33 mouse cellular contexts compared by ENCODE assay signal in genomic region chr10:97720625-97721024, GRCm38 (mm10). TPM values are rescaled to one million over a fixed set of nuclear protein-coding genes. Genes with fewer than 3 reads are reported as not detected.
DNase-seq lines count a peak whose midpoint lies in the region; ATAC-seq and TF ChIP-seq lines count a peak whose summit lies in the region.
"Had no signal": no experiment of that assay in that cellular context is flagged by ENCODE, and none has a peak within 500 bp of the region (broad histone marks: within the 10 kb centered on the region; RNA-seq: fewer than 3 reads in every experiment).

No protein-coding gene starts in this region.

- no peaks in the 10 kb centered on the region for H3K36me3 ChIP-seq in kidney, adult 2 months (ENCODE audit: control insufficient read depth, insufficient read depth, low read length)
- no peaks in the 10 kb centered on the region for H3K36me3 ChIP-seq in kidney, embryonic 15.5 days
- H3K36me3 ChIP-seq in lung, embryonic 14.5 days (ENCODE audit: insufficient read depth): no peaks in the 10 kb centered on the region
- H3K36me3 ChIP-seq in stomach, embryonic 16.5 days (ENCODE audit: control insufficient read depth, insufficient read depth, low read length): no peaks in the 10 kb centered on the region
- H3K36me3 ChIP-seq in stomach, postnatal 0 days (ENCODE audit: control insufficient read depth, insufficient read depth, low read length): no peaks in the 10 kb centered on the region
- H3K36me3 ChIP-seq: embryonic facial prominence, embryonic 13.5 days; forebrain, embryonic 10.5 days; forebrain, embryonic 15.5 days; G1E; heart, embryonic 12.5 days; hindbrain, embryonic 13.5 days; midbrain, embryonic 12.5 days; neural tube, embryonic 13.5 days had no signal

- 65% methylated on average over 1 of the region's 1 CpGs for WGBS in kidney, adult 2 months
- WGBS in kidney, embryonic 15.5 days: 60% methylated on average over 1 of the region's 1 CpGs
- WGBS in lung, embryonic 14.5 days: 50% methylated on average over 1 of the region's 1 CpGs
- 72% methylated on average over 1 of the region's 1 CpGs for WGBS in stomach, embryonic 16.5 days
- 75% methylated on average over 1 of the region's 1 CpGs for WGBS in stomach, postnatal 0 days

- TF ChIP-seq CTCF in kidney, adult 2 months (conservative IDR thresholded peaks at IDR 0.05; ENCODE audit: insufficient read depth, insufficient read length, low read depth, low read length): no peak
- TF ChIP-seq CTCF in lung, embryonic 14.5 days (IDR thresholded peaks at IDR 0.05; ENCODE audit: low read depth): no peak
- TF ChIP-seq CTCF in stomach, postnatal 0 days (IDR thresholded peaks at IDR 0.05; ENCODE audit: low read depth): no peak

- TF ChIP-seq EP300 in stomach, postnatal 0 days (optimal IDR thresholded peaks at IDR 0.05): no peak

- peak; percentile 39 for DNase-seq in kidney, adult 2 months
- peak; percentile 89 for DNase-seq in lung, embryonic 14.5 days
- DNase-seq in lung, postnatal 36 days: no peak
- DNase-seq in stomach, postnatal 0 days (ENCODE audit: low spot score): no peak
- DNase-seq in T-cell, adult 2 months (ENCODE audit: low spot score): no peak
- DNase-seq: adrenal gland, postnatal 36 days; cerebellum, adult 18-20 months; cerebellum, postnatal 10 days; gastrocnemius, adult 2 months; heart, adult 2 months; heart, postnatal 4 days; liver; lung, postnatal 14 days; right cerebral cortex, postnatal 4 days; thymus, postnatal 4 days had no signal

- no peak overlapping the region for H3K4me2 ChIP-seq in kidney, embryonic 15.5 days
- no peak overlapping the region for H3K4me2 ChIP-seq in lung, embryonic 14.5 days
- no peak overlapping the region for H3K4me2 ChIP-seq in stomach, embryonic 16.5 days (ENCODE audit: low read depth, low read length)
- no peak overlapping the region for H3K4me2 ChIP-seq in stomach, postnatal 0 days (replicated peaks; ENCODE audit: low read depth)
- H3K4me2 ChIP-seq: embryonic facial prominence, embryonic 13.5 days; forebrain, embryonic 15.5 days; heart, embryonic 12.5 days; hindbrain, embryonic 13.5 days; midbrain, embryonic 12.5 days; neural tube, embryonic 13.5 days had no signal

- no peaks in the 10 kb centered on the region for H3K9me3 ChIP-seq in kidney, embryonic 15.5 days (replicated peaks)
- H3K9me3 ChIP-seq in lung, embryonic 14.5 days (ENCODE audit: low read depth, low read length): no peaks in the 10 kb centered on the region
- no peaks in the 10 kb centered on the region for H3K9me3 ChIP-seq in stomach, embryonic 16.5 days (replicated peaks; ENCODE audit: control insufficient read depth, low read length)
- no peaks in the 10 kb centered on the region for H3K9me3 ChIP-seq in stomach, postnatal 0 days (ENCODE audit: control insufficient read depth, low read length)
- H3K9me3 ChIP-seq: embryonic facial prominence, embryonic 13.5 days; forebrain, embryonic 10.5 days; forebrain, embryonic 15.5 days; heart, embryonic 12.5 days; hindbrain, embryonic 13.5 days; midbrain, embryonic 12.5 days; neural tube, embryonic 13.5 days had no signal

- no peaks in the 10 kb centered on the region for H3K27me3 ChIP-seq in kidney, adult 2 months (replicated peaks; ENCODE audit: control insufficient read depth, insufficient read depth, low read length)
- H3K27me3 ChIP-seq in kidney, embryonic 15.5 days: no peaks in the 10 kb centered on the region
- H3K27me3 ChIP-seq in lung, embryonic 14.5 days (ENCODE audit: insufficient read depth, low read length): no peaks in the 10 kb centered on the region
- H3K27me3 ChIP-seq in stomach, embryonic 16.5 days (ENCODE audit: control insufficient read depth, insufficient read depth, low read length): no peaks in the 10 kb centered on the region
- H3K27me3 ChIP-seq in stomach, postnatal 0 days (ENCODE audit: control insufficient read depth, insufficient read depth, low read length): no peaks in the 10 kb centered on the region
- H3K27me3 ChIP-seq: embryonic facial prominence, embryonic 13.5 days; forebrain, embryonic 15.5 days; heart, embryonic 12.5 days; hindbrain, embryonic 13.5 days; midbrain, embryonic 12.5 days; neural tube, embryonic 13.5 days had no signal

- no peak for TF ChIP-seq POLR2A in kidney, adult 2 months (IDR thresholded peaks at IDR 0.05; ENCODE audit: low read depth, low read length)

- no peak overlapping the region for H3K9ac ChIP-seq in kidney, embryonic 15.5 days
- no peak overlapping the region for H3K9ac ChIP-seq in lung, embryonic 14.5 days
- H3K9ac ChIP-seq in stomach, embryonic 16.5 days (ENCODE audit: low read length): no peak overlapping the region
- no peak overlapping the region for H3K9ac ChIP-seq in stomach, postnatal 0 days (ENCODE audit: low read length)
- H3K9ac ChIP-seq: embryonic facial prominence, embryonic 13.5 days; forebrain, embryonic 15.5 days; heart, embryonic 12.5 days; hindbrain, embryonic 13.5 days; liver, embryonic 14.5 days; midbrain, embryonic 12.5 days; neural tube, embryonic 13.5 days had no signal

- H3K4me3 ChIP-seq in kidney, adult 2 months (ENCODE audit: insufficient read depth, low read depth, low read length): no peak overlapping the region
- H3K4me3 ChIP-seq in kidney, embryonic 15.5 days (replicated peaks): no peak overlapping the region
- H3K4me3 ChIP-seq in lung, embryonic 14.5 days (ENCODE audit: low read depth, low read length): no peak overlapping the region
- no peak overlapping the region for H3K4me3 ChIP-seq in stomach, embryonic 16.5 days (replicated peaks; ENCODE audit: low read length)
- no peak overlapping the region for H3K4me3 ChIP-seq in stomach, postnatal 0 days (ENCODE audit: low read depth, low read length)
- H3K4me3 ChIP-seq: embryonic facial prominence, embryonic 13.5 days; forebrain, embryonic 10.5 days; forebrain, embryonic 15.5 days; gastrocnemius, adult 2 months; heart, adult 2 months; heart, embryonic 12.5 days; hindbrain, embryonic 13.5 days; midbrain, embryonic 12.5 days; neural tube, embryonic 13.5 days had no signal

- no peak; the same call in 1 of the 2 replicates for ATAC-seq in kidney, embryonic 15.5 days (replicated peaks; ENCODE audit: low FRiP score)
- peak; percentile 83; the same call in 1 of the 2 replicates for ATAC-seq in lung, embryonic 14.5 days (ENCODE audit: insufficient read depth)
- peak; percentile 44; the same call in 1 of the 2 replicates for ATAC-seq in stomach, embryonic 16.5 days (ENCODE audit: insufficient read depth, low FRiP score)
- no peak for ATAC-seq in stomach, postnatal 0 days (ENCODE audit: low FRiP score, low TSS enrichment)
- ATAC-seq: forebrain, embryonic 15.5 days; intestine, postnatal 0 days had no signal

- H3K27ac ChIP-seq in kidney, adult 2 months (ENCODE audit: insufficient read depth, low read depth, low read length): no peak overlapping the region
- no peak overlapping the region for H3K27ac ChIP-seq in kidney, embryonic 15.5 days
- no peak overlapping the region for H3K27ac ChIP-seq in lung, embryonic 14.5 days (ENCODE audit: low read depth)
- H3K27ac ChIP-seq in stomach, embryonic 16.5 days (ENCODE audit: low read length): no peak overlapping the region
- no peak overlapping the region for H3K27ac ChIP-seq in stomach, postnatal 0 days (replicated peaks)
- H3K27ac ChIP-seq: embryonic facial prominence, embryonic 13.5 days; forebrain, embryonic 10.5 days; forebrain, embryonic 15.5 days; gastrocnemius, adult 2 months; heart, adult 2 months; hindbrain, embryonic 13.5 days; liver, embryonic 14.5 days; midbrain, embryonic 12.5 days; neural tube, embryonic 13.5 days had no signal

- H3K4me1 ChIP-seq in kidney, adult 2 months (ENCODE audit: control insufficient read depth, insufficient read depth, low read length): no peaks in the 10 kb centered on the region
- no peaks in the 10 kb centered on the region for H3K4me1 ChIP-seq in kidney, embryonic 15.5 days
- no peaks in the 10 kb centered on the region for H3K4me1 ChIP-seq in lung, embryonic 14.5 days (ENCODE audit: insufficient read depth)
- no peaks in the 10 kb centered on the region for H3K4me1 ChIP-seq in stomach, embryonic 16.5 days (ENCODE audit: control insufficient read depth, insufficient read depth, low read length)
- H3K4me1 ChIP-seq in stomach, postnatal 0 days (replicated peaks; ENCODE audit: control insufficient read depth, insufficient read depth): no peaks in the 10 kb centered on the region
- H3K4me1 ChIP-seq: embryonic facial prominence, embryonic 13.5 days; forebrain, embryonic 10.5 days; hindbrain, embryonic 13.5 days; midbrain, embryonic 12.5 days; neural tube, embryonic 13.5 days had no signal

RNA-seq across cellular contexts. Expression of gene C030005K15Rik, which starts 5.9 kb away (rescaled TPM):
- polyA plus RNA-seq in kidney, adult 2 months (2012; rRNA removed): not detected in 2 replicates
- not detected in 2 replicates for polyA plus RNA-seq in kidney, embryonic 15.5 days (2015; fragmentation: Nextera tagmentation; extraction: Ambion mirVana)
- not detected in 2 replicates for polyA plus RNA-seq in lung, embryonic 14.5 days (2014; fragmentation: Nextera tagmentation; extraction: Ambion mirVana)
- not detected in 2 replicates for polyA plus RNA-seq in stomach, embryonic 16.5 days (2015; fragmentation: Nextera tagmentation; extraction: Ambion mirVana)
- not detected in 2 replicates for polyA plus RNA-seq in stomach, postnatal 0 days (2015; fragmentation: Nextera tagmentation; extraction: Ambion mirVana)
- polyA plus RNA-seq: brain, embryonic 14.5 days; embryonic facial prominence, embryonic 13.5 days; forebrain, embryonic 10.5 days; forebrain, embryonic 15.5 days; G1E; heart, adult 2 months; heart, embryonic 12.5 days; heart, postnatal 0 days; hindbrain, embryonic 13.5 days; intestine, postnatal 0 days; limb, embryonic 11.5 days; liver, embryonic 14.5 days; midbrain, embryonic 12.5 days; neural tube, embryonic 13.5 days; spleen, adult 2 months; testis, adult 2 months; thymus, postnatal 0 days had no signal

RNA-seq across cellular contexts. Expression of gene Ccer1, which starts 27.8 kb away (rescaled TPM):
- 0.03 and 0.04 TPM in 2 replicates for polyA plus RNA-seq in kidney, adult 2 months (2012; rRNA removed)
- not detected in 2 replicates for polyA plus RNA-seq in kidney, embryonic 15.5 days (2015; fragmentation: Nextera tagmentation; extraction: Ambion mirVana)
- polyA plus RNA-seq in lung, embryonic 14.5 days (2014; fragmentation: Nextera tagmentation; extraction: Ambion mirVana): not detected in 2 replicates
- polyA plus RNA-seq in stomach, embryonic 16.5 days (2015; fragmentation: Nextera tagmentation; extraction: Ambion mirVana): not detected in 2 replicates
- polyA plus RNA-seq in stomach, postnatal 0 days (2015; fragmentation: Nextera tagmentation; extraction: Ambion mirVana): not detected in 2 replicates
- polyA plus RNA-seq: brain, embryonic 14.5 days; embryonic facial prominence, embryonic 13.5 days; forebrain, embryonic 10.5 days; forebrain, embryonic 15.5 days; G1E; heart, adult 2 months; heart, embryonic 12.5 days; heart, postnatal 0 days; hindbrain, embryonic 13.5 days; intestine, postnatal 0 days; limb, embryonic 11.5 days; liver, embryonic 14.5 days; midbrain, embryonic 12.5 days; neural tube, embryonic 13.5 days; spleen, adult 2 months; thymus, postnatal 0 days had no signal

Comparison
In these comparisons a context has a peak if more than half of its experiments do, and no peak if none do; other contexts are left out.
1. DNase-seq: peak in kidney, adult 2 months (single experiment) and lung, embryonic 14.5 days (single experiment); none in lung, postnatal 36 days (single experiment), stomach, postnatal 0 days (single experiment) and T-cell, adult 2 months (single experiment).
2. ATAC-seq: peak in lung, embryonic 14.5 days (single experiment) and stomach, embryonic 16.5 days (single experiment); none in kidney, embryonic 15.5 days (single experiment) and stomach, postnatal 0 days (single experiment).